Mouse (Mus musculus): ENCODE measurements at regions not wholly inside any gene's neighbourhood (a gene's known extent, or its start where the extent isn't known, plus 50 kb on each side); places are given as distances from the start of the nearest gene placed in this dataset.

DNA sequence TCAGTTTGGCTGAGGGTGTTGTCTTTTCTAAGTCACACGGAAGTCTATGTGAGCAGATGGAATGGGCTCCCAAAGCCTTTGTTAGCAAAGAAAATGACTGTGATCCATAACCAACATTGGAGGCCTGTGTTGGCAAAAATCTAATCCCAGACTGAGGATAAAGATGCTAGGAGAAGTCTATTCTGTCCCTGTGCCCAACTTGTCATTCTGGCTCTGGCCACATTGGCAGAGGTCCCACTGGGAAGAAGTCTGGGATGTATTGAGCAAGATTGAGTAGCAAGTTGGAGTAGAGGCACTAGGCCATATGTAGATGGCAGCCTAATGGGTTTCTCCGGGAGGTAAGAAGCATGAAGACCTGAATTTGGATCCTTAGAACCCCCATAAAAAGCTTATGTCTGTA lies 54.1 kb downstream of the Nog start:
- Histone ChIP-seq H3K27ac (replicated peaks; ENCODE audit: low read depth, low read length) (no peak overlapping the region), H3K4me1 (ENCODE audit: control insufficient read depth, insufficient read depth, insufficient read length, low read length) (no peaks in the 10 kb centered on the region), H3K4me3 (ENCODE audit: insufficient read depth, low read depth, low read length) (no peak overlapping the region)

DNA sequence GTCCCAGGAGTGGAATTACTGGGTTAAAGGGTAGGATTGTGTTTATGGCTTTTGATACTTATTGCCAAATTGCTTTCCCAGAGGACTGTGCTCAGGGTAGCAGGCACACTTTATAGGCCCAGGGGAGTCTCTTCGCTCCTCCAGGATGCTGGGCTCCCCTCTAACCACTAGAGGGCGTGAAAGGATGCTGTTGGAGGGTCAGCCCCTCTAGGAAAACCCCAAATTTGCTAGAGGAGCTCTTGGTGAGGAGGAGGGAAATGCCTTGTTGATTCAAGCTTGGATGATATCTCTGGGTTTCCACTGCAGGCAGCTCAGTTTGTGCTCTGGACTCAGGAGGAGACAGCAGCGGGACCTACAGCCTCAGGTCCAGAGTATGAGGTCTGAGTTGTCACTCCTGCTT lies 58.8 kb downstream of the Nog start:
- no peak overlapping the region for H3K4me3 ChIP-seq (ENCODE audit: insufficient read depth, low read depth, low read length)
- no peaks in the 10 kb centered on the region for H3K4me1 ChIP-seq (ENCODE audit: control insufficient read depth, insufficient read depth, insufficient read length, low read length)
- no peak overlapping the region for H3K27ac ChIP-seq (replicated peaks; ENCODE audit: low read depth, low read length)

DNA sequence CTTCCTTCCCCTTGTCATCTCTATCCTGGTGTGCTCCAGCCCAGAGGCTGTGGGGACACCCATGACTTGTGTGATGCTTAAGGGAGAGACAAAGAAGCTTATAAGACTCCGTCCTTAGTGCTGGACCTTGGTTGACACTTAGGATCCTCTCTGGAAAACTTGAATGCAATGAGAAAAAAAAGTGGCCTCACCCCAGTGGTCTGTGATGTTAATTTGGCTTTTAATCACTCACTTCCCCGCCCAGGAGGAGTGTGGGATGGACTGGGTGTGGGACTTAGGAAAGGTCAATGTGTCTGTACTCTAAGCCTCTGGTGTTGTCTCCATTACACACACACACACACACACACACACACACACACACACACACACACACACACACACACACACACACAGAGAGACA lies 60.0 kb downstream of the Nog start:
- Histone ChIP-seq H3K4me1 (ENCODE audit: control insufficient read depth, insufficient read depth, insufficient read length, low read length) (no peaks in the 10 kb centered on the region), H3K4me3 (ENCODE audit: insufficient read depth, low read depth, low read length) (no peak overlapping the region), H3K27ac (replicated peaks; ENCODE audit: low read depth, low read length) (no peak overlapping the region)

DNA sequence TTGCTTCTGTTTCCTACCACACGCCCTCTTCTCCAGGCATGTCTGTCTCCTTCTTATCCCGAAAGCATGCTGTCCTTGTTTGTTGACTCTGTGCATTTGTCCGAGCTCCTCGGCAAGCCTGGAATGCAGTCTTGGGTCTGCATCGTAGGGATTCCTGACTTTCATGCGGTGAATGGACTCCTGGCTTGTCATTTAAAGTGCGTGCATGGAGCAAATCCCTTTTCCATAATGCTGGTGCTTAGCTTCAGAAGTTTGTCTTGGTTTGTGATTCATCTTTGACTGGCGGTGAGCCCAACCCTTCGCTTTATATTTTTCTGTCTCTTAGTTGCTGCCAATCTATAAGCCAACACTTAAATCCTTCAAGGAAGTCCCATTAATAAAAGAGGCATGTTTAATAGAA lies 62.2 kb downstream of the Nog start:
- Histone ChIP-seq H3K27ac (replicated peaks; ENCODE audit: low read depth, low read length) (no peak overlapping the region), H3K4me3 (ENCODE audit: insufficient read depth, low read depth, low read length) (no peak overlapping the region), H3K4me1 (ENCODE audit: control insufficient read depth, insufficient read depth, insufficient read length, low read length) (no peaks in the 10 kb centered on the region)

DNA sequence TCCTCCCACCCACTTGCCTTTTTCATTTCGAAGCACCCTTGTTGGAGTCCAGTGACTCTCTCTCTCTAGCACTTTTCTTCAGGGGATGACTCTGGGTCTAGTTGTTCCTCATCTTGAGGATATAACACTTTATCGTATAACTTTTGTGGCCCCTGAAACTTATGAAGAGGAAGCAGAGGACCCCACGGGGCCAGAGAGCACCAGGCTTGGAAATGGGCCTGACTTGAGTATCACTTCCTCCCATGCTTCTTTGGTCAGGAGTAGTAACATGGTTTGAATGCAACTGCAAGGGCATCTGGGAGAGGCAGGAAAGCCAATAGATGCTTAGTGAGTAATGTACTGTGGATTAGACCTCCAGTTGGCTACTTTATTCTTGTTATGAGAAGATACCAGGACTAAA lies 65.2 kb downstream of the Nog start:
- Histone ChIP-seq H3K4me1 (ENCODE audit: control insufficient read depth, insufficient read depth, insufficient read length, low read length) (no peaks in the 10 kb centered on the region), H3K27ac (replicated peaks; ENCODE audit: low read depth, low read length) (no peak overlapping the region), H3K4me3 (ENCODE audit: insufficient read depth, low read depth, low read length) (no peak overlapping the region)

DNA sequence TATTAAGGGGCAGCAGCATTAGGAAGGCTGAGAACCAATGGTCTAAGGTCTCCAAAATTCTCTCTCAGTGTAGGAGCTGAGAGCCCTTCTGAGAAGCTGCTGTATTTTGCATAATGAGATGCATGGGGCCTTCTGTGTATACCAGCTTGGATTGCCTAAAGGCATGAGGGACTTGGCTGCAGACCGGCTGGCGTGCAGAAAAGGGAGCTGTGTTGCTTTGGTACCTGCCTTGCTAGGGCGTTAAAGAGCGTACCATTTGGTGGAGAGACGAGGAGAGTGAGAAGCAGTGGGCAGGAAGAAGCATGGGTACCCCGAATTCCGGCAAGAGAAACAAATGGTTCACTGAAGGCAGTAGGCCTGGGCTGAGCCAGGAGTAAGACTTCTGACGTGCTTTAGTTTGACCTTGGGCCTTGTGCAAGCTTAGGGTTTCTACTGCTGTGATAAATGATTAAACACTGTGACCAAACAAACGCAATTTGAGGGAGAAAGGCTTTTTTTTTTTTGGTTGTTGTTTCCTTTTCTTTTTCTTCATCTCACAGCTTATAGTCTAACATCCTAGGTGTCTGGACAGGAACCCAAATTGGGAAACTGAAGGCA lies 69.2 kb downstream of the Nog start:
- Histone ChIP-seq H3K4me1 (ENCODE audit: control insufficient read depth, insufficient read depth, insufficient read length, low read length) (no peaks in the 10 kb centered on the region), H3K4me3 (ENCODE audit: insufficient read depth, low read depth, low read length) (no peak overlapping the region), H3K27ac (replicated peaks; ENCODE audit: low read depth, low read length) (no peak overlapping the region)

DNA sequence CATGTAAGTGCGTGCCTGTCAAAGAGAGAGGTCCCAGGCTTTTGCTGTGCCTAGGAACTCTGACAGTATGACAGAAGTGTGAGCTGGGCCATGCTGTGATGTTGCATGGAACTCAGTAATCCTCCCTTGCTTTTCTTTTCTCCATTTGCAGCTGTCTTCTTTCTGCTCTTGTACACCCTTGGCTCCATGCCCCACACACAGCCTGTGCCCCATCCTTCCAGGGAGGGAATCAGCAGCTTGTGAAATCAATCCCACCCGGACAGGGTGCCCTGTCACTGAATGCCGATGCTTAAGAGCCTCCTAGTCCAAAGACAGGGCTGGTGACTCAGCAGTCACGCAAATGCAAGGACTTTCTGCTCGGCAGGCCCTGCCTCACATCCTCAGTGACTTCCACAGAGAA lies 72.4 kb downstream of the Nog start:
- H3K4me1 ChIP-seq (ENCODE audit: control insufficient read depth, insufficient read depth, insufficient read length, low read length), result no peaks in the 10 kb centered on the region
- H3K4me3 ChIP-seq (ENCODE audit: insufficient read depth, low read depth, low read length), result no peak overlapping the region
- H3K27ac ChIP-seq (replicated peaks; ENCODE audit: low read depth, low read length), result no peak overlapping the region

DNA sequence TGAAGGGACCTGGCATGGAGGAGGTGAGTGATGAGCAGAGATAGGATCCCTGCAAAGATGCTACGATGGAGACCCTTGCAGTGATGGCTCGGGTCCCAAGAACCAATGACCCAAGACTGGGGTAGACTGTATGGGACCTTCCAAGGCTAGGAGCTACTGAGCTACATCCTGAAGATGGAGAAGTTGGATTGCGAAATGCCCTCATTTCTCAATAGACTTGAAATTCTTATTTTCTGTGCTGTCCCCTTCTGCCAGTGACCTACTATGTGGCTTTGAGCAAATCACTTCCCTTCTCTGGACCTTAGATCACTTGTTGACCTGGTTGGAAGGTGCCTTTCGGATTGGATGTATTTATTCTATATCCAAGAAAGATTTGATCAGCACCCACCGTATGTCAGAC lies 88.9 kb downstream of the Nog start:
- H3K27ac ChIP-seq (replicated peaks; ENCODE audit: low read depth, low read length), result no peak overlapping the region
- no peaks in the 10 kb centered on the region for H3K4me1 ChIP-seq (ENCODE audit: control insufficient read depth, insufficient read depth, insufficient read length, low read length)
- H3K4me3 ChIP-seq (ENCODE audit: insufficient read depth, low read depth, low read length), result no peak overlapping the region

DNA sequence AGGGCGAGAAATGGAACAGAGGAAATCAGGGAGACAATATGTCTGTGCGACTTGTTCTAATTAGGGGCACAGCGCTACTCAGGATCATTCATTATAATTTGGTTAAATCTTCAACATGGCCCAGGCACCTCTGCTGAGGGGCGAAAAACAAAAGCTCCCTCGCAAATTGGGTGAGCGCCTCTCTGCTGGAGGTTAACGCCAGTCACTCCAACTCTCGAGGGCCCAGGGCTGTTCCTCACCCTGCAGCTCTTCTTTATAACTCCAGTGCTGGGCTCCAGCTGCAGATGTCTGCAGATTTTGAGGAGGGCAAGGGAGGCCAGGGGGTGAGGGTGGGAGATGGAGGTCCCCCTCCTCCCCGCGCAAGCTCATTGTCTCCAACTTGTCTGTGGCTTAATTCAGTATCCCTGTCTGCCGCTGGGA lies 92.6 kb downstream of the Nog start:
- Histone ChIP-seq H3K4me1 (ENCODE audit: control insufficient read depth, insufficient read depth, insufficient read length, low read length) (no peaks in the 10 kb centered on the region), H3K27ac (replicated peaks; ENCODE audit: low read depth, low read length) (no peak overlapping the region), H3K4me3 (ENCODE audit: insufficient read depth, low read depth, low read length) (no peak overlapping the region)

DNA sequence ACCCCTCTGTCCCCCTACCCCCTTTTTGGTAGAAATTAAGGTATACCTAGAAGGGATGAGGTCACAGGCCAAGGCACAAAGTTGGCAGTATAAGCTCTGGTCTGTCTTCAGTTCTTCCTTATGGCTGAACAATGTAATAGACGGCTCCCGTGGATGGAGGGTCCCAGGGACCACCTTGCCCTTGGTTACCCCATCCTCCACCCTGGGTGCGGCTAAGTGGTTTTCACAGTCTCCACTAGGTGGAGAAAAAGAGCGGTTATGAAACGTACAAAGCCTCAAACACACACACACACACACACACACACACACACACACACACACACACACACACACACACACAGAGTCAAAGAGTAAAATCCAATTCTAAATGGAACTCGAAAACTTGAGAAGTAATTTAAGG lies 93.1 kb downstream of the Nog start:
- no peak overlapping the region for H3K4me3 ChIP-seq (ENCODE audit: insufficient read depth, low read depth, low read length)
- no peaks in the 10 kb centered on the region for H3K4me1 ChIP-seq (ENCODE audit: control insufficient read depth, insufficient read depth, insufficient read length, low read length)

GRCm38 (mm10) chr11:89206788-89207187 lies 95.3 kb downstream of the Nog start:
- H3K27ac ChIP-seq (replicated peaks; ENCODE audit: low read depth, low read length), result no peak overlapping the region
- no peaks in the 10 kb centered on the region for H3K4me1 ChIP-seq (ENCODE audit: control insufficient read depth, insufficient read depth, insufficient read length, low read length)
- no peak overlapping the region for H3K4me3 ChIP-seq (ENCODE audit: insufficient read depth, low read depth, low read length)

More for the DNA sequence above, 93.1 kb downstream of the Nog start:
- no peak overlapping the region for H3K27ac ChIP-seq (replicated peaks; ENCODE audit: low read depth, low read length)

GRCm38 (mm10) chr11:89204948-89205545 lies 97.1 kb downstream of the Nog start:
- H3K4me1 ChIP-seq (ENCODE audit: control insufficient read depth, insufficient read depth, insufficient read length, low read length), result no peaks in the 10 kb centered on the region
- no peak overlapping the region for H3K27ac ChIP-seq (replicated peaks; ENCODE audit: low read depth, low read length)

GRCm38 (mm10) chr11:89200458-89200857 lies 101.7 kb downstream of the Nog start:
- Histone ChIP-seq H3K4me3 (ENCODE audit: insufficient read depth, low read depth, low read length) (no peak overlapping the region), H3K4me1 (ENCODE audit: control insufficient read depth, insufficient read depth, insufficient read length, low read length) (no peaks in the 10 kb centered on the region), H3K27ac (replicated peaks; ENCODE audit: low read depth, low read length) (no peak overlapping the region)

More at GRCm38 (mm10) chr11:89204948-89205545, 97.1 kb downstream of the Nog start:
- no peak overlapping the region for H3K4me3 ChIP-seq (ENCODE audit: insufficient read depth, low read depth, low read length)

- Histone ChIP-seq H3K4me1 (ENCODE audit: control insufficient read depth, insufficient read depth, insufficient read length, low read length) (no peaks in the 10 kb centered on the region), H3K27ac (replicated peaks; ENCODE audit: low read depth, low read length) (no peak overlapping the region), H3K4me3 (ENCODE audit: insufficient read depth, low read depth, low read length) (no peak overlapping the region)
These were observed 109.3 kb downstream of the Nog start for GRCm38 (mm10) chr11:89192815-89193214.

- peak overlapping the region; percentile 3 for H3K4me3 ChIP-seq (ENCODE audit: insufficient read depth, low read depth, low read length)
These were observed 113.4 kb downstream of the Gm525 start for GRCm38 (mm10) chr11:89186911-89187621.

DNA sequence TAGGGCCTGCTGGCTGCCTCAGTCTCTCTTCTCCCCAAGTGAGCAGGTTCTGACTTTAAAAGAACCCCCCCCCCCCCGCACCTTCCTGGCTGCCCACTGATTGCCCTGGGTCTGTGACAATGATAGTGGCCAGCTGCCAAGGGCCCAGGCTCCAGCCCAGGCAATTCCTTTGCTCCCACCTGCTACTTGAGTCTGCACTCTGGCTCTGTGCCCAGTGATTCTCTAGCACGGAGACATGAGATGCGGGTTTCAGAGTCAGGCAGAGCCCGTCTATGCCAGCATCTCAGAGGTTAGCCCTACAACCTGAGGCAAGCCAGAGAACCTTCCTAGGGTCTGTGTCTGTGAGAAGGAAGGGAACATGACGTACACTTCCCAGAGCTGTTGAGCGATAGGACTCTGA lies 112.2 kb downstream of the Gm525 start:
- Histone ChIP-seq H3K4me3 (ENCODE audit: insufficient read depth, low read depth, low read length) (no peak overlapping the region), H3K27ac (replicated peaks; ENCODE audit: low read depth, low read length) (no peak overlapping the region), H3K4me1 (ENCODE audit: control insufficient read depth, insufficient read depth, insufficient read length, low read length) (peaks cover 5% of the 10 kb centered on the region; the same call in 1 of the 2 replicates)

More at GRCm38 (mm10) chr11:89186911-89187621, 113.4 kb downstream of the Gm525 start:
- Histone ChIP-seq H3K27ac (replicated peaks; ENCODE audit: low read depth, low read length) (no peak overlapping the region), H3K4me1 (ENCODE audit: control insufficient read depth, insufficient read depth, insufficient read length, low read length) (peaks cover 5% of the 10 kb centered on the region; the same call in 1 of the 2 replicates)
